Mouse (Mus musculus): Measurements from ENCODE around the gene Vamp5. TPM values are rescaled to one million over a fixed set of nuclear protein-coding genes. Genes with fewer than 3 reads are reported as not detected.

Gene Vamp5
- polyA plus RNA-seq, 1 experiment from 2014 or later = 10.0 TPM

DNA sequence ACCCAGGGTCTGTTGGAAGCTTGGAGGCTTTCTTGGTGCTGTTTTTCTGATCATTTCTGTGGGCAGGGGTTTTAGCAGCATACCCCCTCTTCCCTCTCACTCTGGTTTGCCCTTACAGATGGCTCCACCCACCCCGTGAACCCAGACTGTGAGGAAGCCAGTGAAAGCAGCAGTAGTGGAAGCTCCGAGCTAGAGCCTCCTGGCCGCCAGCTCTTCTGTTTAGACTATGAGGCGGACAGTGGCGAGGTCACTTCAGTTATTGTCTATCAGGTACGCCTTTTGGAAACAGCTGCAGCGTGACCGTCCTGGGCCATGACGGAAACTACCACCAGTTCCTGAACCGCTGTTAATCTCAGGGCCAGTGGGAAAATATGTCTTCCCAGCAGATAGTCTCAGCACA is 31.9 kb downstream of the Vamp5 start:
- 77% methylated on average over 10 of the region's 10 CpGs for WGBS
- H3K27ac ChIP-seq = no peak overlapping the region

DNA sequence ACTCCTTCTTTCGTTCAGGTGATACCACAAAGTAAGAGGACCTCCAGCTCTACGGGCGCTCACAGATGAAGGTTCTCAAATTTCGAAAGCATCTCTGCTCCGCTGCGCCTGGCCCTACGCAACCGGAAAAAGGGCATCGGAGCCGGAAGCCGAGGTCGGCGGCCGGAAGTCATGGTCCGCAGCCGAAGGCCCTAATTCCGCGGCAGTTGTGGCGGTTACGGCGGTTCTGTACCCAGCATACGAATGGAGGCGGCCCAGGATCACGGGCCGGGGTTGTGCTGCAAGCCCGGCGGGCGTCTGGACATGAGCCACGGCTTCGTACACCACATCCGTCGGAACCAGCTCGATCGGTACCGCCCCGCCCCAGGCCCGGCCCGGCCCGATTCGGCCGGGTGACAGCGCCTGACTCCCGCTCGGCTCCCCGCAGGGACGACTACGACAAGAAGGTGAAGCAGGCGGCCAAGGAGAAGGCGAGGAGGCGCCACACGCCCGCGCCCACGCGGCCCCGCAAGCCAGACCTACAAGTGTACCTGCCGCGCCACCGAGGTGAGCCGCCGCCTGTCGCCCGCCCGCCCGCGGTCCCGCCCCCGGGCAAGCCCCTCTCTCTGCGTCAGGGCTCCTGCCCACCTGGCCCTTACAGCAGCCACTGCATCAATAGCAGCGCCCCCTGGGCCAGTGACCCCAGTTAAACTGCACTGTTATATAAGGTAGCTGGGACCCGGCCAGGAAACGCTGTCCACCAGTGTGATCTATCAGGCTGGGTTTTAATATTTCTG is 32.9 kb downstream of the Vamp5 start, which contains the start of gene 0610030E20Rik:
Gene 0610030E20Rik, plus strand, starts transcription at position 152 of the 776 bp plus-strand sequence.
- H3K9me3 ChIP-seq (replicated peaks) = no peaks in the 10 kb centered on the region
- peak within 1 kb of the TSS; percentile 83 for H3K27ac ChIP-seq
- H3K36me3 ChIP-seq = peaks cover 24% of the 10 kb centered on the region
- peak within 1 kb of the TSS; percentile 76 for H3K4me3 ChIP-seq
- H3K4me1 ChIP-seq = peaks cover 34% of the 10 kb centered on the region
- no peaks in the 10 kb centered on the region for H3K27me3 ChIP-seq
- WGBS = 0% methylated on average over 72 of the region's 72 CpGs
- H3K4me2 ChIP-seq (replicated peaks) = peak within 1 kb of the TSS; percentile 84
- peak; percentile 67 for ATAC-seq (ENCODE audit: low FRiP score)
- H3K9ac ChIP-seq = peak within 1 kb of the TSS; percentile 91

More for the DNA sequence above, 31.9 kb downstream of the Vamp5 start:
- ATAC-seq (ENCODE audit: low FRiP score) = no peak
- Histone ChIP-seq H3K36me3 (peaks cover 24% of the 10 kb centered on the region), H3K27me3 (no peaks in the 10 kb centered on the region), H3K4me3 (0 out of 2 replicates have a peak overlapping the region, but pooled peaks have one; percentile 76), H3K4me2 (replicated peaks) (peak overlapping the region; percentile 84), H3K9ac (no peak overlapping the region), H3K9me3 (replicated peaks) (no peaks in the 10 kb centered on the region), H3K4me1 (peaks cover 36% of the 10 kb centered on the region)

DNA sequence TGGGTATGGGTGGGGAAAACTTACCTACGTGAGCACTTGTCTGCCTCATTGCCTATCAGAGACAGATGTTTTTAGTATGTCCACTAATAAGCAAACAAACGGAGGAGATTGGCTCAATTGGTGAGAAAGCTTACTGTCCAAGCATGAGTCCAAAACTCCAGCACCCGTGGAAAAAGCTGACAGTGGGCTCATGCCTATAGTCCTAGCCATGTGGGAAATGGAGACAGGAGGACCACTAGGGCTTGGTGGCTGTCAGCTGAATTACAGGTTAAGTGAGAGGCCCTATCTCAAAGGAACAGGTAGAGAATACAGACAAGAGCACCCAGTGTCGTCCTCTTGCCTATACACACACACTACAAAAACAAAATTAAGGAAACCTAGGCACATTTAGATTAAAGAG is 34.0 kb downstream of the Vamp5 start:
- no peak for ATAC-seq (ENCODE audit: low FRiP score)
- Histone ChIP-seq H3K27ac (no peak overlapping the region), H3K4me1 (peaks cover 34% of the 10 kb centered on the region), H3K4me3 (no peak overlapping the region), H3K27me3 (no peaks in the 10 kb centered on the region), H3K9ac (no peak overlapping the region), H3K36me3 (peaks cover 24% of the 10 kb centered on the region), H3K4me2 (replicated peaks) (peak overlapping the region; percentile 84; the same call in 1 of the 2 replicates), H3K9me3 (replicated peaks) (no peaks in the 10 kb centered on the region)
- WGBS = 84% methylated on average over 4 of the region's 4 CpGs

DNA sequence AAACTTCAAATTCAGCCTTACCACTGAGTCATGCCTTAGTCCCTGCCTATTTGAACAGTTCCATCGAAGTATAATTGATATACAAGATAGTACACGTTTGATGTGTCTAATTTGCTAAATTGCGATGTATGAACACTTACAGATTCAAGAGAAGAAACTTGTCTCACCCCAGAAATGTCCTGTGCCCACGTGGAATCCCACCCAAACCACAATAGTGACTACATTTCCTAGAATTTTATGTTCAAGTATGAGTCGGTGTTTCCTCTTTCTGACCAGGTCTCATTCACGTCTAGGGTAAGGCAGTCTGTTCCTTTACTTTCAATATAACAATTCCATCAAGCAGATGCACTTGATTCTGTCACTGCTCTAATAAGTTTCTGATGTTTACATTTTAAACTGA is 34.6 kb downstream of the Vamp5 start:
- H3K4me3 ChIP-seq = no peak overlapping the region
- no peaks in the 10 kb centered on the region for H3K27me3 ChIP-seq
- peaks cover 34% of the 10 kb centered on the region for H3K4me1 ChIP-seq
- WGBS = 47% methylated on average over 6 of the region's 6 CpGs
- no peak for ATAC-seq (ENCODE audit: low FRiP score)
- peak overlapping the region; percentile 90; the same call in 1 of the 2 replicates for H3K9ac ChIP-seq
- H3K36me3 ChIP-seq = peaks cover 20% of the 10 kb centered on the region
- H3K9me3 ChIP-seq (replicated peaks) = no peaks in the 10 kb centered on the region
- no peak overlapping the region for H3K27ac ChIP-seq
- H3K4me2 ChIP-seq (replicated peaks) = peak overlapping the region; percentile 95

DNA sequence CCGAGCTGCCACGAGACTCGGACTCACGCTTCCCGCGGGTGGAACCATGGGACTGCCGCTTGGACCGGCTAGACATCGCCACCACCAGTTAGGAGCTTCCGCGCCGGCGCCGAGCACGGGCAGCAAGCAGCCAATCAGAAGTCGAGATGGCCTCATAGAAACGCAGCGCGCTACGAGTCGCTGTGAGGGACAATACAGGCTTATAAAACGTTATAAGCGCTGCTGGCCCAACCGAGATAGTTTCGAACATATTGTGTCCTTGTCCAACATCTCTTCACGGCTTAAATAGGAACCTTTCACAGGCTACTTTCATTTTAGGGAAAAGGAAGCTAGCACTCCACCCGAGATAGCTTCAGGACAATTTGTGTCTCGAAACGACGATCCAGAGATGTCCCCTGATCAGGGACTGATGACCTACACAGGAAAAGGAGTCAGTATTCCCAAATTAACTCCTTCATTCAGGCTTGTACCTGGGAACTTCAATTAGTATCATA is 35.1 kb downstream of the Vamp5 start, which contains the start of gene Usp39:
Gene Usp39, minus strand, starts transcription at position 111 of the 494 bp plus-strand sequence.
- under 1% methylated on average over 30 of the region's 30 CpGs for WGBS
- Histone ChIP-seq H3K4me2 (replicated peaks) (peak within 1 kb of the TSS; percentile 95), H3K27me3 (no peaks in the 10 kb centered on the region), H3K9ac (peak within 1 kb of the TSS; percentile 90), H3K27ac (peak within 1 kb of the TSS; percentile 41), H3K9me3 (replicated peaks) (no peaks in the 10 kb centered on the region), H3K4me3 (peak within 1 kb of the TSS; percentile 92), H3K36me3 (peaks cover 16% of the 10 kb centered on the region), H3K4me1 (peaks cover 34% of the 10 kb centered on the region)
- peak; percentile 77 for ATAC-seq (ENCODE audit: low FRiP score)

DNA sequence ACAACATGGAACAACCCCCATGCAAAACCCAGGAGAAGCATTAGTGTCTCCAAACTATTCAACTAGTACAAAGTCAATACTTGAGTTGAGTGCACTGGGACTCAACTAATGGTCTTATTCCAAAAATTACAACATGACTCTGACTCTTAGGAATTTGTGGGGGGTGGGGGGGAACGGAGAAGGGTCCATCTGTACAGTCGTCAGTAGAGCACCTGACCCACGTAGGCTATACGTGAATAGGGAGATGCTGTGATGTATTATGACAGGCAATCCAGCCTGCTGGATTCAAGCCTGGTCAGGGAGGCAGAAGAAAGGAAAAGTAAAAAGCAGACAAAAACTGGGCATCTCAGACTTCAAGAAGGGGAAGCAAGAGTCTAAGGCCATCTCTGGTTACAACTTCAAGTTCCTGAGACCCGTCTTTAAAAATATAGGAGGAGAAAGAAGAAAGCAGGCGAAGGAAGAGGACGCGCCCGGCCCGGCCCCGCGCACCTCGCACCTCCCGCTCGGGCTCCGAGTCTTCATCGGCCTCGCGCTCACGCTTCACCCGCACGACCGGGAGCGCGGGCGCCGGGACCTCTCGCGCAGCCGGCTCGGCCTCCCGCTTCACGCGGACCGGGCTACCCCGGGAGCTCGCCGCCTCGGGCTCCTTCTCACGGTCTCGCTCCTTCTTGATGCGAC is 35.7 kb downstream of the Vamp5 start:
- WGBS = 2% methylated on average over 32 of the region's 42 CpGs
- H3K36me3 ChIP-seq = peaks cover 15% of the 10 kb centered on the region
- ATAC-seq (ENCODE audit: low FRiP score) = peak; percentile 46
- H3K4me1 ChIP-seq = peaks cover 34% of the 10 kb centered on the region
- H3K4me2 ChIP-seq (replicated peaks) = peak overlapping the region; percentile 95
- no peaks in the 10 kb centered on the region for H3K9me3 ChIP-seq (replicated peaks)
- H3K27ac ChIP-seq = peak overlapping the region; percentile 41
- H3K27me3 ChIP-seq = no peaks in the 10 kb centered on the region
- H3K9ac ChIP-seq = peak overlapping the region; percentile 90
- peak overlapping the region; percentile 92 for H3K4me3 ChIP-seq

DNA sequence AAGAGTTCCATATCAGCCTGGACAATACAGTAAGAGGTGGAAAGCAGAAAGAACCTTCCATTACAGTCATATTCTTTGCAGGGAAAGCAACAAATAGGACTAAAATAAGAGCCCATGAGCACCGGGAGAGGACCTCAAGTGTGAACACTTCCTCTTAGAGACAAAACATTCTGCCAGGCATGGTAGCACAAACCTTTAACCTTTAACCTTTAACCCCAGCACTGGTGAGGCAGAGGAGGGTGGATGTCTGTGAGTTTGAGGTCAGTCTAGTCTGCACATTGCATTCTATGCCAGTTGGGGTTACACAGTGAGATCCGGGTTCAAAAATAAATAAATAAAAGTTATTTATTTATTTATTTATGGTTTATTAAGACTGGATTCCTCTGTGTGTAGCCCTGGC is 39.8 kb downstream of the Vamp5 start:
- H3K4me2 ChIP-seq (replicated peaks) = no peak overlapping the region
- no peaks in the 10 kb centered on the region for H3K9me3 ChIP-seq (replicated peaks)
- 60% methylated on average over 2 of the region's 2 CpGs for WGBS
- H3K36me3 ChIP-seq = peaks cover 42% of the 10 kb centered on the region
- H3K9ac ChIP-seq = no peak overlapping the region
- no peak overlapping the region for H3K27ac ChIP-seq
- H3K4me1 ChIP-seq = peaks cover 13% of the 10 kb centered on the region
- no peak overlapping the region for H3K4me3 ChIP-seq
- no peak for ATAC-seq (ENCODE audit: low FRiP score)
- H3K27me3 ChIP-seq = no peaks in the 10 kb centered on the region

DNA sequence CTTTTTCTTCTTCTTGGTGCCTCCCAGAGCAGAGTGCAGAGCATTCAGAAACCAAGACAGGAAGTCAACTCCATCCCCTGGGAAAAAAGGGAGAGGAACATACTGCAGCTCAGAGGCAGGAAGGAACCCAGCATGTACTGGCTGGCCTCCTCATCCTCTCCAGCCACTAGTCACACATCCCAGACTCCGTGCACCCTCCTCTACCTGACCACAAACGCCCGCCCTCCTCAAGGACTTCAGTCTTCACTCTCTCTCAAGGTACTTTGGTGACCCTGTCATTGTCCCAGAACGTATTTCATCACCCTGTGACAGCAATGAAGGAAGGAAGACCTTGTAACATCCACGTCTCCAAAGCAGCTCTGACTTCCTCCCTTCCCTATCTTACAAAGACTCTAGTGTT is 47.2 kb downstream of the Vamp5 start:
- Histone ChIP-seq H3K4me1 (no peaks in the 10 kb centered on the region), H3K9me3 (replicated peaks) (no peaks in the 10 kb centered on the region), H3K27ac (no peak overlapping the region), H3K9ac (no peak overlapping the region), H3K27me3 (no peaks in the 10 kb centered on the region), H3K4me2 (replicated peaks) (no peak overlapping the region), H3K36me3 (peaks cover 87% of the 10 kb centered on the region), H3K4me3 (no peak overlapping the region)
- 80% methylated on average over 5 of the region's 5 CpGs for WGBS
- no peak for ATAC-seq (ENCODE audit: low FRiP score)

DNA sequence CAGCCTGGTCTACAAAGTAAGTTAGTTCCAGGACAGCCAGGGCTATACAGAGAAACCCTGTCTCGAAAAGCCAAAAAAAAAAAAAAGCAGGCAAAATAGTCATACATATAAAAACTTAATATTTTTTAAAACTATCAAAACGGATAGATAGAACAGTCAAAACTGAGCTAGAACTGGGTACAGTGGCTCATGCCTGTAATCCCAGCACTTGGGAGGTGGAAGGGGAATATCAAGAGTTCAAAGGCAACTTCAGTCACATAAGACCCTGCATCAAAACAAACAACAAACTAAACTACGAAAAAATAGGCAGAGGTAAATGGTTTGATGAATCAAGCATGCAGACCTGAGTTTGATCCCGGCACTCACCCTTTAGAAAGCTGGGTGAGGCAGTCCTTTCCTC is 50.1 kb downstream of the Vamp5 start:
- Histone ChIP-seq H3K4me2 (replicated peaks) (no peak overlapping the region), H3K9ac (no peak overlapping the region), H3K4me3 (no peak overlapping the region), H3K36me3 (peaks cover 83% of the 10 kb centered on the region), H3K4me1 (no peaks in the 10 kb centered on the region), H3K27ac (no peak overlapping the region), H3K9me3 (replicated peaks) (no peaks in the 10 kb centered on the region), H3K27me3 (no peaks in the 10 kb centered on the region)
- 93% methylated on average over 4 of the region's 4 CpGs for WGBS
- ATAC-seq (ENCODE audit: low FRiP score) = no peak

DNA sequence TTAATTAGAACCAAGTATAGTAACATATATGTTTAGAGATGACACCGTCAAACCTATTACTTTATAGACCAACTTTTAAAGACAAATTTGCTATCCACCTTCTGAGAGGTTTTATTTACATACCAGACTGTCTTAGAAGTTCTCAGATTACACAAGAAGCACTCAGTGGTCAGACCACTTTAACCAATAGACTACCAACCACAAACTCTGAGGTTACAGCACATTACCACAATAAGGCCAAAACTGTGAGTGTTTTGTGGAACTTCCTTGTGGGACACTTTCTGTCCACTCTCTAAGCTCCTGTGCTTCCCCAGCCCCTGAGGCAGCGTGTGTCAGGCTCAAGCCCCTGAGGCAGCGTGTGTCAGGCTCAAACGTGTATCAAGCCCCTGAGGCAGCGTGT is 51.2 kb downstream of the Vamp5 start:
- Histone ChIP-seq H3K36me3 (peaks cover 84% of the 10 kb centered on the region), H3K9ac (no peak overlapping the region), H3K4me3 (no peak overlapping the region), H3K27me3 (no peaks in the 10 kb centered on the region), H3K9me3 (replicated peaks) (no peaks in the 10 kb centered on the region), H3K27ac (no peak overlapping the region), H3K4me1 (no peaks in the 10 kb centered on the region), H3K4me2 (replicated peaks) (no peak overlapping the region)
- no peak for ATAC-seq (ENCODE audit: low FRiP score)
- WGBS = 91% methylated on average over 5 of the region's 5 CpGs

DNA sequence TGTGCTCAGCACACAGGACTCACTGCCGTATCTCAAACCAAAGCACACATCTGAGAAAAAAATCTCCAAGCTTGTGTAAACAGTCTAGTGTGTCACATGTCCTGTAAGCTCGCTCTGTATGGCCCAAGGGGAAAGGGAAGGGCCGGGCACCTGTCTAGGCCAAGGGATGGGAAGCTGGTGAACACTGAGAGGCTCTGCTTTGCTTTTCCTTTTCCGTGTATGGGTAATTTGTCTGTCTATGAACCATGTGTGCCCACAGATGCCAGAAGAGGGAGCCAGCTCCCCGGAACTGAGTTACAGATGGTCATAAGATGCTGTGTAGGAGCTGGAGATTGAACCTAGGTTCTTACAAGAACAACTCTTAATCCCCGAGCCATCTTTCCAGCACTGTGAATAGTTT is 54.0 kb downstream of the Vamp5 start:
- no peaks in the 10 kb centered on the region for H3K27me3 ChIP-seq
- H3K4me3 ChIP-seq = no peak overlapping the region
- no peak overlapping the region for H3K27ac ChIP-seq
- no peaks in the 10 kb centered on the region for H3K4me1 ChIP-seq
- ATAC-seq (ENCODE audit: low FRiP score) = no peak
- WGBS = 82% methylated on average over 6 of the region's 6 CpGs
- no peak overlapping the region for H3K4me2 ChIP-seq (replicated peaks)
- H3K36me3 ChIP-seq = peaks cover 90% of the 10 kb centered on the region
- no peak overlapping the region for H3K9ac ChIP-seq
- no peaks in the 10 kb centered on the region for H3K9me3 ChIP-seq (replicated peaks)

DNA sequence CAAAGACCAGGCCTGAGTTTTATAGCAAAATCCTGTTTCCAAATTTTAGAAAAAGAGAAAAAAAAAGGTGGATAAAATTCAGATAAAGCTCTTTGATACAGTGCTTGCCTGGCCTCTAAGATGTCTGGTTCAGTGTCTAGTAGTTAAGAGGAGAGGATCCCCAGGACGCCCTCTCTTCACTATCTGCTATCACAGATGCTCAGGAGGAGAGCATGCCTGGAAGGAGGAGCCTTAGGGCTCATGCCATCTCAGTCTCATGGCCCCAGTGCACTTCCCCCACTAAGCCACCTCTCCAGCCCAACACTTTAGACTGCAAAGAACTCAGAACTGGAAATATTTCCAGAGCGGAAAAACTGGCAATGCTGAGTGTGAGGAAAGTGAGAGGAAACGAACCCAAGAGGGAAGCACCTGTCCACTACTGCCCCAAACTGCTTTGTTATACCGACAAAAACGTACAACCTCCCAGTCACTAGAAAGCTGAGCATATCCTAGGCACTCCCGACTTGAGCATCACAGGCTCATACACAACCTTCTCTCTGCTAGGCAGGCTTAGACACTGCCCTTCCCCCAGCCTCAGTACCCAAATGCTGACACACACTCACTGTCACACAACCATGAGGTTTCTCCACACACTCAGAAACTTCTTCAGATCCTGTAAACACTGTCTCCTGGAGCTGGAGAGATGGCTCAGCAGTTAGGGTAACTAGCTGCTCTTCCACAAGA is 56.3 kb downstream of the Vamp5 start:
- no peak for ATAC-seq (ENCODE audit: low FRiP score)
- Histone ChIP-seq H3K36me3 (peaks cover 94% of the 10 kb centered on the region), H3K4me1 (no peaks in the 10 kb centered on the region), H3K27me3 (no peaks in the 10 kb centered on the region), H3K27ac (no peak overlapping the region), H3K9me3 (replicated peaks) (no peaks in the 10 kb centered on the region), H3K4me2 (replicated peaks) (no peak overlapping the region), H3K9ac (no peak overlapping the region), H3K4me3 (no peak overlapping the region)
- WGBS = 94% methylated on average over 6 of the region's 6 CpGs

Measured in hindbrain, embryonic 12.5 days (tissue).